Mouse (Mus musculus) small intestine, adult 2 months (tissue): Measurements from ENCODE around the gene Btnl2.

Experiments used
- CTCF ChIP-seq: fragments of 200-500 bp; IDR thresholded peaks from 2 replicates; pipeline ENCODE4 v1.5.1; 2012; ENCODE audit warnings: low read depth, mild to moderate bottlenecking, control low read depth, inconsistent platforms, low read length, moderate library complexity, mixed read lengths; ENCODE audit not compliant: insufficient replicate concordance, insufficient read length; ENCODE audit errors: extremely low read depth
- POLR2A ChIP-seq: fragments of 200-500 bp; IDR thresholded peaks from 2 replicates; pipeline ENCODE4 v1.6.1; 2012; ENCODE audit warnings: low read depth, mild to moderate bottlenecking, control low read depth, inconsistent platforms, low read length, moderate library complexity

GRCm38 (mm10) chr17:34307216-34307615, 47.4 kb upstream of the Btnl2 start:
- TF ChIP-seq POLR2A (no peak), CTCF (no peak)
